Mouse (Mus musculus) urinary bladder, postnatal 14 days (tissue): ENCODE data around the gene Tmem240.
A peak's percentile ranks its signal among the peaks of the same experiment; 100 is the strongest.
"Not testable (repeated sequence)": the region's sequence is repeated elsewhere in the genome, so short reads cannot be mapped to it uniquely, and the experiment has no call there.

Source experiments
- DNase-seq: peaks from one replicate; pipeline ENCODE4 v3.0.0; 2021; ENCODE audit warnings: low spot score

The Tmem240 gene

DNA sequence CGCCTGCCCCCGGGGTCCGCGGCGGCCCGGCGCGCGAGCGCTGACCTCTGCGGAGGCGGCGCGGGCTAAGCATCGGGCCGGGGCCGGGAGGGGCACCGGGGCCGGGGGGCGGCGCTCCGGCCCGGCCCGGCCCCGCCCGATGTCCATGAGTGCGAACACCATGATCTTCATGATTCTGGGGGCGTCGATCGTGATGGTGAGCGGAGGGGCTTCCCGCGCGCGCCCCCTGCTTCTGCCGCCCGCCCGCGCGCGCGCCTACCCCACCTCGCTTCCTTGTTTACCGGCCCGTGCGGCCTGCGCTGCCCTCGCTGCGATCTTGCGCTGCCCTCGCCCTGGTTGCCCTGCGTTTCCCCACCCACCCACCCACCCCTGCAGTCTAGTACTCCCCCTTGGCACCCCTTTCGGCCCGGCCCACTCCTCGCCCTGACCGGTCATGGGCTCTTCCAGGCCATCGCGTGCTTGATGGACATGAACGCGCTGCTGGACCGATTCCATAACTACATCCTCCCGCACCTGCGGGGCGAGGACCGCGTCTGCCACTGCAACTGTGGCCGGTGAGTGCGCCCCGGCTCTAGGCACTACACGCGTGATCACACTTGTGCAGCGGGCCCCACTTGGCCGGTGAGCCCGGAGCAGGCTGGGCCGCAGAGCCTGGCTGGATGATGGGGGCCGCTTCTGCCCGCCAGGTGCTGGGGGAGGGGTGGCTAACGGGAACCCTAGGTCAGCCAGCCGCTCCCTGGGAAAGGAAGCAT lies 527 bp downstream of the Tmem240 start:
- DNase-seq: peak; percentile 29

DNA sequence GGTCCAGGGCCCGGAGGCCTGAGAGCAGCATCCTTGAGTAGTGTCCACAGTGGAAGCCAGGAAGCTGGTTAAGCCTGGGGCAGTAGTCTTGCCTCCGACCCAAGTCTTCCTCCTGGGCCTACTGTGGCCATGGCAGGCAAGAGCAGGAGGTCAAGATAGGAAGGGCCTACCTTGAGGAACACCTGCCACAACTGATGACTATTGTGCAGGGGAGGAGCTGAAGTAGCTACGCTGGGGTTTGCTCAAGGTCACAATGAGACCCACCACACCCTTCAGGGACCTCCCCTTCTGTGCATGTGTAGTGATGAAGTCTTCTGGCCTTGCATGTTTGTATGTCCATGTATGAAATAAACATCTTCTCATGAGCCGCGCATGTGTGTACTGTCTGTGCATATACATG lies 1.2 kb downstream of the Tmem240 start:
- DNase-seq: no peak

DNA sequence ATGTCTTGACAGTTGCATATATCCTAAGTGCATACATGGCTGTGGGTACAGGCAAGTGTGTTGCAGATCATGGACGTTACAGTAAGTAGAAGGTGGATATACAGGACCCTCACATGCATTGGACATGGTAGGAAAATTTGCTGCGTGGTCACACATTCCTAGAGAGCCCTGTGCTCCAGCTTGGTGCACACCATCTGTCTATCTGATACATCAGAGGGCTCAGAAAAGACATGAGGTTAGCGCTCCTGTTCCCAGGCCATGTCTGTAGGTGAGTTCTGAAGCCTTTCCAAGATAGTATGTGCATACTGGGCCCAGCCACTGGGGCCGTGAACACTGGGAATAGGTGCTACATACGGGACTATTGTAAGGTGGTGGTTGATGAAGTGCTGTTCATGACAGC lies 1.8 kb downstream of the Tmem240 start:
- no peak for DNase-seq

DNA sequence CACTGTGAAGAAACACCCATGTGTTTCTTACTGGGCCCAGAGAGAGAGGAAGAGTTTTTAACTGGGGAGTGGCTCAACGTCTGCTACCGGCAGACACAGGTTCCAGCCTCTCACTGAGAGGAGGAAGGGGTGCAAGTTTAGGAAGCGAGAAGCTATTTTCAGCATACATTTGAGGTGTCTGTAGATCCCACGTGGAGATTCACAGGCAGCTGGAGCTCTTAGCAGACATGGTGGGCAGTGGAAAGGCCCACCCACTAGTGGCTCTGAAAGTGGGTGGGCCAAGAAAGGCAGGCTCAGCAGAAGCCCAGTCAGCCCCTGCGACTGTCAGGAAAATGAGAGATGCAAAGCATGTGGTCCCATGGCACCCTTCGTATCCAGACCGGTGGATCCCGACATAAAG lies 3.7 kb downstream of the Tmem240 start:
- DNase-seq: no peak

DNA sequence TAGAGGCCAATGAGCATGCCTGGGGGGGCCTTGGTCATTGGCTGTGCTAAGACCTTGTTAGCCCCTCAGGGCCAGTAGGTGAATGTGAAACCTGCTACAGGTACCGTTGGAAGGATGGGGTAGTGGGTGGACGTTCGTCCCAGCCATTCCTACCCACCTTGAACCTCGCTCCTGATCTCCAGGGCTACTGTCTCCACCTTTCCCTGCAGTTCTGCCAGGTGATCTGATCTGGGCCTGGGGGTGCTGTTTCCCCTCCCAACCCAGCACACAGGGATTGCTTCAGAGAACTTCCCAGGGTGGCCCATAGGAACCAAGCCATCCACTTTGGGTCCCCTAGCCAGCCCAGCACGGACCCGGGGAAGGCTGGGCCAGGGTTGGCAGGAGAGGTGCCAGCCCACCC lies 4.6 kb downstream of the Tmem240 start:
- no peak for DNase-seq

DNA sequence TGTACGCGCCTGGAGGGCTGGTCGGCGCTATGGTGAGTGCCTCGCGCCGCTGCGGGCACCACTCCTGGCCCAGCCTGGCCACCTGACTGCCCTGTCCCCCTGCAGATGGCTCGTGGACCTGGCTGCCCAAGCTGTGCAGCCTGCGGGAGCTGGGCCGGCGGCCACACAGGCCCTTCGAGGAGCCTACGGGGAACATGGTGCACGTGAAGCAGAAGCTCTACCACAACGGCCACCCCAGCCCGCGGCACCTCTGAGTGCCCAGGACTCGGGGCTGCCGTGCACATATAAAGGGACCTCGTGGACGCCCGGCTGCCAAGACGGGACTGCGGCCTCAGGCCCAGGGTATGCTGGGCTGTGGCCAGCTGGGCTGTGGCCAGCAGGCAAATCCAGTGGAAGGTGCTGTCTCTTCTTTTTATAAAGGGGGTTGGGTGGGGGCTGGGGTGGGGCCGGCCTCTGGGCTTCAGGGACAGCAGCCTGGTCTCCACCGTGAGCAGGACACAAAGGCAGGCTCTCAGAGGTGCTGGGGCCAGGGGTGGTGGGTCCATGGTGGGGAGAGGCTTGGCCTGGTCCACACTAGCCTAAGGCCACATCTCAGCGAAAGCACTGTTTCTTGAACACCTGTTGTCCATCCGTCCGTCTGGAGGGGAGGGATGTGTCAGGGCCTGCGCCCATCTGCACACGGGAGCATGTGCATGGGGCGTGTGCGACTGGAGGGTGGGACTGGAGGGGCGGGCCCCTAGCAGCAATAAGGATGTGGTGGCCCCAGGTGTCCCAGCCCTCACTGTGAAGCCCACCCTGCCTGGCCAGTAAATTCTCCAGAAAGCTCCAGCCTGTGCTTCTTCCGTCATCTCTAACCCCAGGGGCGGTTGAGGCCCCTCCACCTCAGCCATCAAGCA lies 5.4 kb downstream of the Tmem240 start:
- no peak for DNase-seq

DNA sequence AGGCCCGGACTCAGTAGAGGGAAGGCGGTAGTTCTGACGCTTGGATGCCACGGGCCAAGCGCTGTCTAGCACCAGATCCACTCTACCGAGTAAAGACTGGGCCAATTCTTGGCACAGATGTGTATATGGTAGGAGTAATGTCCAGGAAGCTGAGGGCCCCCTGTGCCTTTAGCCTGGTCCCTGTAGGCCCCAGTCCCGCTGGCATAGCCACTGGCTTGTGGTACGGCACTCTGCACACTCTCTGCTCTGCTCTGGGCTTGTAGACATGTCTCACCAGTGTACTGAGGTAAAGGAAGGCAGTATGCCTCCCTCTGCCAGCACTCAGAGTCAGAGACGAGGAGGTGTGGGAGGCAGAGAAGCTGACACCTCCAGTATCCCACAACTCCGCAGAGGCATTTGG lies 6.1 kb downstream of the Tmem240 start:
- not testable (repeated sequence) for DNase-seq

DNA sequence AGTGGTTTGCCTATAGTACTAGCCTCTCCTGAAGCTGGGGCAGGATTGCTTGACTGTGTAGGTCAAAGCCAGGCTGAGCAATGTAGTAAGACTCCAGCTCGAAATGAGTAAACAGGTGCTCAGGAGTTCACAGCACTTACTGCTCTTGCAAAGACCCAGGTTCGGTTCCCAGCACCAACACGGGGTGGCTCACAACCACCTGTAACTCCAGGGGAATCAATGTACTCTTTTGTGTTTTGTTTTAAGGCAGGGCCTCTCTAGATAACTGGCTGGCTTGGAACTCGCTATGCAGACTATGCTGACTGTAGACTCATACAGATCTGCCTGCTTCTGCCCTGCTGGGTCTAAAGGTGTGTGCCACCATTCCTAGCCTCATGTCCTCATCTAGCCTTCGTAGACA lies 8.1 kb downstream of the Tmem240 start:
- DNase-seq: no peak

DNA sequence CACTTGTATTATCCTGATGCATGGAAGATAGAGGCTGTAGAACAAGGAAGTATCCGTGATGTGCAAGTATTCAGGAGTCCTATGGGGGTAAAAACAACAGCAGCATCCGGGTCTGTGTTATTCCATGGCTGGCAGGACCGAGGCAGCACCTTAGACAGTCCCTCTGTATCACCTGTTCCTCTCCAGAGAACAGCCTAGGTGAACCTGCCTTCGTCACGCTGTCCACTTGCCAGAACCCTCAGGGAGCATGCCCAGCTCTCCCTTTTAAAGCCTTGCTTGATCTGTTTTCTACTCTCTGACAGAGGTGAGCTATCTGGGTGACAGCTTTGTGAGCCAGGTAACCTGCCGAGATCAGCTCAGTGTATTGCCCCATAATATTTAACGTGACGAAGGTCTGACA lies 9.9 kb downstream of the Tmem240 start:
- DNase-seq: no peak

DNA sequence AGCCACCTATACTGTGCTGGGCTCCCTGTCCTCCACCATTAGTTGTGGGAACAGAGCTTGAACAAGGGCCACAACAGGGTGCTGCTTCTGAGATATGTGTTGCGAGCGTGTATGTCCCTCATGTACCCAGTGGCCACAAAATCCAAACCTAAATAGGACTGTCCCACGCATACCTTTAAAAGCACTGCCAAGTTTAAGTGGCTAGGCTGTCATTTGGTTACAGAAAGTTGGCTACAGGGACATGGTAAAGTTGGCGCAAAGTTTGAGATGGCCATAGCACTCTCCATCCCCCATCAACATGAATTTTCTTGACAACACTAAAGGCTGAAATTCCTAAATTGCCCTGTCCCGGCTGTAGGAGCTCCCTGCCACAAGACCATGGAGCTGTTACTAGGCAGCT lies 10.5 kb downstream of the Tmem240 start:
- DNase-seq: no peak

DNA sequence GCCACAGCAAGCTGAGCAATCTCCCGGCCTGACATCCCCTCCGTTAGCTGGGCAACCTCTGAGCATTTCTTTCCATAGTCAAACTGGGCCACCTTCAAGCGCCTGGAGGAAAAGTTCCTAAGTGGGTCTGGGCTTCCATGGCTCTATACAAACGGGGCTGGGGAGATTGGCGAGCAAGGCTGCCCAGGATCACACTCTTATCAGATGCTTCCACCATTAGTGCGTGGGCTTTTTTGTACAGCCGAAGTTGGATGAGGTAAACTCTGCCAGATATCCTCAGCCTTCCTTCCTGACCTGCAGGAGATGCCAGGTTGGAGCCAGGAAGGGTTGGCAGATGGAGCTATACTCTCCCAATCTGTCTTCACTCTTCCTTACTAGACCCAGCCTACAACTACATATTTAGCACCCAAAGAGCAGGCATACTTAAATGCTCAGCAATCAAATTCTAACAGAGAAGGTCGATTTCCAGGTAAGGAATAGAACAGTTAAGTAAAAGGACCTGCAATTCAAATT lies 11.5 kb downstream of the Tmem240 start:
- no peak for DNase-seq

DNA sequence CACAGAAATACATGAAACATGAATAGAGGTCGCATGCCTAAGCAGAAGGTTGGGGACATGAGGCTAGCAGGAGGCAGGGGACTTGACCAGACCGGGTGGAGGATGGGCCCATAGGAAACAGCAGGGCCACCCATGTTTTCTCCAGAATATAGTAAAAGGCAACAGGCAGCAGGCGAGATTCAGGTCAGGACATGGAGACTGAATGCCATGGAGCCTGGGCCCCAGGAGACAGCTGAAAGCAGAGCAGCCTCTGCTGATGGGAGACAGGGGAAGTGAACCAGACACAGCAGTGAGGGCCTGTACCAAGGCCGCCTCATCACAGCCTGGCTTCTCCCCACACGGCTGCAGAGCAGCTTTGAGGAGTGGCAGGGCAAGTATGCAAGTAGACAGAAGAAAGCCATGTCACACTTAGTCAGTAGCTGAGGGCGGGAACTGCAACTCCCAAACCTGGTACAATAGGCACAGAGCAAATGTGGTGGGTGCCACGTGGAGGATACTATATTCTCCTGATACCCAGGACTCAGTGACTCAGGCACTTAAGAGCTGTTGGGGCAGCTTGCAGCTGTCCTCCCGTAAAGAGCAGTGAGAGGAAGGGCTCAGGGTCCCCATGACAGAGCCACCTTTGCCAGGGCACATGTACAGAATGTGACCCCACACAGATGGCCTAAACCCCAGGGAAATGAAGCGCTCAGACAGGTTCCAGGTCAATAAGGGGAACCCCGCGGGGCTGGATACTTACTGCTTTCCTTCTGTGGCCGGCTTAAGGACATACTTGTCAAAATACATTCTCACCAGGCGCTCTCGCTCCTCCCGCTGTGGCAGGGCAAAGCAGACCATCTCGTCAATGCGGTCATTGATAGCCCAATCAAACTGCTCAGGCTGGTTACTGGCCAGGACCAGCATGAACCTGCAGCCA lies 12.2 kb downstream of the Tmem240 start:
- DNase-seq: no peak

DNA sequence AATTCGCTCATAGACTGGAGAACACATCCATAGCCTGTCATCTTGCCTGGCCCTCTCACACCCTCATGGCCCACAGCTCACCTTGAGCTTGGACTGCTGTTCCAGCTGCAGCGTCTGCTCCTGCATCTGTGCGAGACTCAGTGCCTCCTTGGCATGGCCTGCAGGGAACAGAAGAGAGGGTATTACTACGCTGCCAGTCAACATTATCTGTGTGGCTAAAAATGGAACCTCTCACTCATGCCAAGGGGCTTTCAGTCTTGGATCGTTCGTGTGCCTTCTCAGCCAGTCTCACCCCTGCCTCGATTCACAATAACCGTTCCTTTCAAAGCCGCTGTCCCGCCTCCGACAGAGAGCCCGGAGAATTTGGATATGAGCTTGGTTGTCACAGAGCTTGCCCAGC lies 22.4 kb downstream of the Tmem240 start:
- no peak for DNase-seq

DNA sequence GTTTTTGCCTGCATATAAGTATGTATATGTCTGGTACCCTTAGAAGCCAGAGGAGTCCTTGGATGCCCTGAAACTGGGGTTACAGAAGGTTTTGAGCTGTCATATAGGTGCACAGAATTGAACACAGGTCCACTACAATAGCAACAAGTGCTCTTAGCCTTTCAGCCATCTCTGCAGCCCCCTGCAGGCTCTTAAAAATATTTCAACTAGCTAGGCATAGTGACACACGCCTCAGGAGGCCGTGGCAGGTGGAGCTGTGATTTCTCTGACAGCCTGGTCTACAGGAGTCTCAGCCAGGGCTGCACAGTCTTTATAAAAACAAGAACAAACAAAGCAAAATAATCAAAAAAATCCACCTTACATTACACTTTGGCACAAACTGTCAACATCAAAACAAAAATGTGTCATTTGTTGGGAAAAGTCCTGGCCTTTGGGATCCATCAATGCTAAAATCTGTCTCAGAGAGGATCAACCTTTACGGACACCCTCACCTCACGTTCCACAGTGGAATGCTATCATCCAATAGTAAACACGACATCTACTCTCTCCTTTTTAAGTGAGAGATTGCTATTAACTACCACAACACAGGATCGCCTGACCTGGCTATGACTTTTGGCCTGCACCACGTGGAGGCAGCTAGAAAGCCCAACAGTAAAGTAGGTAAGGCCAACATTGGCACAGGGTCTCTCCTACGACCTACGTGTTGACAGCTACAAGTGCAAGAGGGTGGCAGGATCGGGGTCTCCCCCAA lies 25.4 kb downstream of the Tmem240 start:
- DNase-seq: no peak

DNA sequence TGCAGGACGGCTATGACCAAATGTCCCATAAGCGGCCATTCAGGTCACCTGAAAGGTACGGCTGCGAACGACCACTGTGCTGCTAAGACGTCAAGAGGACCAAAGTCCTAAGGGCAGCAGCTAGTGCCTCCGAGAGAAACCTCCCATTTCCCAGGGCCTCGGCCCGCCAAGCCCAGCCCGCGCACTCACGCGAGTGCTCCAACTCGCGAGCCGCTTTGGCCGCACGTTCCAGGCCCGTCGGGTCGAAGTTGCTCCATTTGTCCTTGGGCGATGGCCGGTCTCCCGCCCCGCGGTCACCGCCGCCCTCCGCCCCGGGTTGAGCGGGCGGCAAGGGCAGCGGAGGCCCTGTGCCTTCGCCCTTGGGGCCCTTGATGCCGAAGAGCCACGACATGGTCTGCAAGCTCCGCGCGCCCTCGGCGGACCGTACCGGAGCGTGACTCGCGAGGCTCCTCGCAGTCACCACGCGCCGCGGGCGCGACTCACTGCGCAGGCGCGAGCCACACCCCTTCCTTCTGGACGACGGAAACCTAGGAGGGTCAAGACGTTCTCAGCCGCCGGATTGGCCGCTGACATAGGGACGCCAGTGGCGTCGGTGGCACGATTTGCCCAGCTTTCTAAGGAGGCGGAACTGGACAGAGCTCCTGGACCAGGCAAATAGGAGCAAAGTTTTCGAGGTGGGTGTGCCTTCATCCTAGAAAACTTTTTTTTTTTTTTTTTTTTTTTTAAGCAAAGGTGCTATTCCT lies 26.2 kb downstream of the Tmem240 start, which contains the start of gene Atad3a:
Gene Atad3a, minus strand, starts transcription at position 481 of the 743 bp plus-strand sequence.
- DNase-seq: peak; percentile 97

DNA sequence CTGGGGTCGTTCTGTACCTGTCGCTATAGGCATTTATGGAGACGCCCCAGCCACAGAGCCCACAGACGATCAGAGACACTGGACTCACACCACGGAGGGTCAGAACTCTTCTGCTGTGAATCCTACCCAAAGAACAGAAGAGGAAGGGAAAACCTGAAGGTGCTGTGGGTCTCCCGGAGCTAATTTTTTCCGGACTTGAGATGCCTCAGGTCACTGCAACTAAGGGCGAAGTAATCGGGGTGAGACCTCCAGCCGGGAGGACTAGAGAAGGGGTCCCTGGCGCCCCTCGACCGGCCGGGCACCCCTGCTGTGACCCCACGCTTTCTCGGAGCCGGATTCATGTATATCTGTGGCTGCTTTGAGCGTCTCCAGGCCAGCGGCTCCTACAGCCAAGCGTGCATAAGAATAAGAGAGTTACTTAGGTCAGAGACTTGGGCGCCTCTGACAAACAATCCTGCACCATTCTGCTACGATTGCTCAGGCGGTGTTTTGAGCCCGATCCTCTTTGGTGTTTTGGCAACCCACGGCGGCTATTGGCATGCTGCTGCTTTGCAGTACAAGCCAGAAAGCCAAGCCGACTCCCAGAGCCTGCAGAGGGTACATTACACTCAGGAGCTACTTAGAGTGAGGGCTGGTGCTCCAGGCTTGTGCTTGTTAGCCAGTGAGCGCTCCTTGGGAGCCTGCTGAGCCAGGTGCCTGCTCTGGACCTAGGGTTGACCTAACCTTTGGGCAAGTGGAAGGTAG lies 26.9 kb downstream of the Tmem240 start:
- no peak for DNase-seq

DNA sequence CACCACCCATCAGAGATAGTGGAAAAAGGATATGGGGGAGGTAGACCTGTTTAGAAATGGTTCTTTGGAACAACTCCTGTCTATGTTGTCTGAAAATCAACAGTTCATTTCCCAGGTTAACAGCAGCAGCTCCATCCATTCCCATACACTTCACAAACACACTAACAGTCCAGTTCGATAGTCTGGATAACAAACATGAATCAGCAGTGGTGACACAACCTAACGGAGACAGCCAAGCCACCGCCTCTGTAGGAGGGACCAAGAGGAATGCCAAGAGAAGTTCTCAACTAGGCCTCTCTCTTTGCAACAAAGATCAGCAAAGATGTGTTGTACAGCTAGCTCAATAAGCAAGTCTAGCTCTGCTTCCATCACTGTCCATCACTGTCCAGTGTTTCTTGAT lies 27.8 kb downstream of the Tmem240 start:
- no peak for DNase-seq

DNA sequence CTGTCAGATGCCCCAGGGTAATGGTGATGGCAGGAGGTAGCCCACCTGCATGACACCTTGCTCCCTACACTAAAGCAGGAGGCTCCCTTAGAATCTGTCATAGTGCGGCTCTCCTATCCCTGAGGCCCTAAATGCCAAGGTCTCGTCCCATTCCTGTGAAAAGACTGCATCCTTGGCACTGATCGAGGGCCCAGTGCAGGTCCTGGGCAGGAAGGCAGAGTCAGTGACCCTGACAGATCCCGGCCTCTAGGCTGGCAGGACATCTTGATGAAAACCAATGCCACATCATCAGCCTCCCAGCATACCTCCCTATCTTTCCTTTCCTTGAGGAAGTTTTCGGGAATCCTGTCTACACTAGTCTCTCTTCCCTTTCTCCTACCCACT lies 34.9 kb downstream of the Tmem240 start:
- no peak for DNase-seq

DNA sequence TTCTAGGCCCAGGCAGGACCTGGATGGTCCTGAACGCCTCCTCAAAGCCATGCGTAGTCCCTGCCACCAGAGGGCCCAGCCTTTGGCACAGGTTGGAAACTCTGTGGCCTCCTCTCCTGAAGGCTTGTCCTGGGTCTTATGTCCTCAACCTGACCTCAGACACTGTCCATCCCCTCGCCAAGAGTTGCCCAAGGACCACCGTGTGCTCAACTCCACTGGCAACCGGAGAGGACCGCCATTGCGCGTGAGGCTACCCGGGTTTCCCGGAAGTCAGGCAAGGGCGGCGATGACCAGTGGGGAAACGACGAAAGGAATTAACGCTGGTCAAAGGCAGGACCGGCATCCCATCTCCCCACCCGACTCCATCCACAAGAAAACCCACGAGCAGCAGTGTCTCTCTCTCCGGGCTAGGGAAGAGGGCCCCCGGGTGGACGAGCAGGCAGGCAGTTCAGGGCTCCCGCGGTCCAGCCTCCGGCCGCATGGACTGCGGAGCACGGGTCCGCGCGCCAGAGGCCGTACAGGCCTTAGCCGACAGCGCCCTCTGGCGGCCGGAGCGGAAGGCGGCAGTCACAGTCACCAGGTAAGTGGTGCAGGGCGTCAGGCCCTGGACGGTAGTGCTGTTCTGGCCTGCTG lies 35.4 kb downstream of the Tmem240 start:
- DNase-seq: peak; percentile 94
